In genomic region chr13:40901831-40902459, GRCm38 (mm10) we compare ENCODE assay signal across 21 mouse cellular contexts. TPM values are rescaled to one million over a fixed set of nuclear protein-coding genes. Genes with fewer than 3 reads are reported as not detected.
DNase-seq lines count a peak whose midpoint lies in the region; ATAC-seq and TF ChIP-seq lines count a peak whose summit lies in the region.
"Had no signal": no experiment of that assay in that cellular context is flagged by ENCODE, and none has a peak within 500 bp of the region (broad histone marks: within the 10 kb centered on the region; RNA-seq: fewer than 3 reads in every experiment).

No protein-coding gene starts in this region.

- H3K4me2 ChIP-seq in lung, embryonic 15.5 days: no peak overlapping the region
- H3K4me2 ChIP-seq in intestine, embryonic 15.5 days (replicated peaks): no peak overlapping the region
- 0 out of 2 replicates have a peak overlapping the region, but pooled peaks have one; percentile 1 for H3K4me2 ChIP-seq in stomach, embryonic 16.5 days (ENCODE audit: low read depth, low read length)
- H3K4me2 ChIP-seq: hindbrain, embryonic 14.5 days; limb, embryonic 13.5 days; liver, embryonic 12.5 days; midbrain, embryonic 12.5 days; neural tube, embryonic 15.5 days had no signal

- no peaks in the 10 kb centered on the region for H3K9me3 ChIP-seq in lung, embryonic 15.5 days
- no peaks in the 10 kb centered on the region for H3K9me3 ChIP-seq in intestine, embryonic 15.5 days
- no peaks in the 10 kb centered on the region for H3K9me3 ChIP-seq in stomach, embryonic 16.5 days (replicated peaks; ENCODE audit: control insufficient read depth, low read length)
- H3K9me3 ChIP-seq: embryonic facial prominence, embryonic 10.5 days; limb, embryonic 13.5 days; liver, embryonic 12.5 days; midbrain, embryonic 12.5 days; neural tube, embryonic 15.5 days had no signal

- no peak for TF ChIP-seq POLR2A in lung, adult 2 months (IDR thresholded peaks at IDR 0.05; ENCODE audit: borderline replicate concordance, extremely low read depth, low read depth, low read length)

- no peaks in the 10 kb centered on the region; the same call in 1 of the 2 replicates for H3K27me3 ChIP-seq in lung, embryonic 15.5 days
- no peaks in the 10 kb centered on the region for H3K27me3 ChIP-seq in intestine, embryonic 15.5 days (replicated peaks)
- H3K27me3 ChIP-seq in stomach, embryonic 16.5 days (ENCODE audit: control insufficient read depth, insufficient read depth, low read length): no peaks in the 10 kb centered on the region
- H3K27me3 ChIP-seq: limb, embryonic 13.5 days; liver, embryonic 12.5 days; neural tube, embryonic 15.5 days had no signal

- intact Hi-C loops in gastrocnemius, adult 2 months (cut with DNase I): no loop called here
- intact Hi-C loops in gastrocnemius, postnatal 36 days (cut with DNase I): no loop called here

- H3K27ac ChIP-seq in gastrocnemius, adult 2 months: peak overlapping the region; percentile 61
- peak overlapping the region; percentile 69 for H3K27ac ChIP-seq in lung, embryonic 15.5 days
- H3K27ac ChIP-seq in intestine, embryonic 15.5 days: peak overlapping the region; percentile 73
- H3K27ac ChIP-seq in stomach, embryonic 16.5 days (ENCODE audit: low read length): peak overlapping the region; percentile 78
- H3K27ac ChIP-seq: embryonic facial prominence, embryonic 10.5 days; hindbrain, embryonic 14.5 days; limb, embryonic 13.5 days; liver, embryonic 12.5 days; midbrain, embryonic 12.5 days; neural tube, embryonic 15.5 days had no signal

- peaks cover 16% of the 10 kb centered on the region for H3K4me1 ChIP-seq in lung, embryonic 15.5 days
- peaks cover 2% of the 10 kb centered on the region; the same call in 1 of the 2 replicates for H3K4me1 ChIP-seq in lung, adult 2 months (ENCODE audit: control insufficient read depth, insufficient read depth, low read length)
- H3K4me1 ChIP-seq in intestine, embryonic 15.5 days (replicated peaks): peaks cover 15% of the 10 kb centered on the region; the same call in 1 of the 2 replicates
- peaks cover 19% of the 10 kb centered on the region for H3K4me1 ChIP-seq in stomach, embryonic 16.5 days (ENCODE audit: control insufficient read depth, insufficient read depth, low read length)
- H3K4me1 ChIP-seq: midbrain, embryonic 12.5 days; neural tube, embryonic 15.5 days had no signal

- no peak overlapping the region for H3K4me3 ChIP-seq in gastrocnemius, adult 2 months
- no peak overlapping the region for H3K4me3 ChIP-seq in lung, embryonic 15.5 days
- H3K4me3 ChIP-seq in lung, adult 2 months (replicated peaks; ENCODE audit: extremely low read depth, low read depth, low read length): no peak overlapping the region
- H3K4me3 ChIP-seq in intestine, embryonic 15.5 days (replicated peaks): no peak overlapping the region
- H3K4me3 ChIP-seq in stomach, embryonic 16.5 days (replicated peaks; ENCODE audit: low read length): no peak overlapping the region
- H3K4me3 ChIP-seq: embryonic facial prominence, embryonic 10.5 days; layer of hippocampus, adult 2 months; limb, embryonic 13.5 days; liver, embryonic 12.5 days; midbrain, embryonic 12.5 days; neural tube, embryonic 15.5 days had no signal

- ATAC-seq in lung, embryonic 15.5 days (ENCODE audit: borderline replicate concordance, extremely low read depth, low FRiP score, low TSS enrichment): peak; percentile 72; the same call in 1 of the 2 replicates
- peak; percentile 76 for ATAC-seq in intestine, embryonic 15.5 days
- ATAC-seq in stomach, embryonic 16.5 days (ENCODE audit: insufficient read depth, low FRiP score): peak; percentile 84
- ATAC-seq: forebrain, postnatal 0 days; inflammation-experienced regulatory T-cells, adult 6 months; liver, embryonic 12.5 days had no signal

- TF ChIP-seq CTCF in gastrocnemius, adult 2 months (IDR thresholded peaks at IDR 0.05): no peak
- no peak for TF ChIP-seq CTCF in lung, adult 2 months (IDR thresholded peaks at IDR 0.05; ENCODE audit: insufficient read depth, low read length)

- H3K36me3 ChIP-seq in lung, embryonic 15.5 days: no peaks in the 10 kb centered on the region
- no peaks in the 10 kb centered on the region for H3K36me3 ChIP-seq in intestine, embryonic 15.5 days
- H3K36me3 ChIP-seq in stomach, embryonic 16.5 days (ENCODE audit: control insufficient read depth, insufficient read depth, low read length): no peaks in the 10 kb centered on the region
- H3K36me3 ChIP-seq: embryonic facial prominence, embryonic 10.5 days; limb, embryonic 13.5 days; liver, embryonic 12.5 days; midbrain, embryonic 12.5 days; neural tube, embryonic 15.5 days had no signal

- 51% methylated on average over 12 of the region's 12 CpGs for WGBS in lung, embryonic 15.5 days
- whole genome bisulfite sequencing in lung, adult 2 months: 59% methylated on average over 12 of the region's 12 CpGs
- 43% methylated on average over 12 of the region's 12 CpGs for WGBS in intestine, embryonic 15.5 days
- 50% methylated on average over 12 of the region's 12 CpGs for whole genome bisulfite sequencing in stomach, embryonic 16.5 days

- no peak for DNase-seq in gastrocnemius, adult 2 months
- DNase-seq in gastrocnemius, postnatal 36 days: no peak
- no peak for DNase-seq in lung, adult 2 months
- no peak for DNase-seq in right cerebral cortex, postnatal 10 days (ENCODE audit: low spot score in 2 of 2)
- no peak for DNase-seq in layer of hippocampus, postnatal 10 days (ENCODE audit: low spot score in 2 of 2)
- DNase-seq: cerebellum, adult 9-10 months; forebrain, postnatal 0 days; layer of hippocampus, postnatal 36 days; lung, adult 18-20 months; right cerebral cortex, adult 18-20 months had no signal

- no peak overlapping the region for H3K9ac ChIP-seq in lung, embryonic 15.5 days
- H3K9ac ChIP-seq in intestine, embryonic 15.5 days: no peak overlapping the region
- no peak overlapping the region for H3K9ac ChIP-seq in stomach, embryonic 16.5 days (ENCODE audit: low read length)
- H3K9ac ChIP-seq: forebrain, postnatal 0 days; hindbrain, embryonic 14.5 days; limb, embryonic 13.5 days; liver, embryonic 12.5 days; midbrain, embryonic 12.5 days; neural tube, embryonic 15.5 days had no signal

RNA-seq across cellular contexts. Expression of gene Gcnt2, which starts 42.4 kb away (rescaled TPM):
- 1 to 10 TPM; 8.7 to 8.9 TPM for total RNA-seq in gastrocnemius, adult 2 months (2021)
- 1 to 10 TPM; 6.4 to 6.5 TPM for total RNA-seq in gastrocnemius, postnatal 36 days (2021)
- polyA plus RNA-seq in lung, embryonic 15.5 days (2015; fragmentation: Nextera tagmentation; extraction: Ambion mirVana): 2.5 and 4.0 TPM in 2 replicates
- polyA plus RNA-seq in lung, adult 2 months (2012; rRNA removed): 12.5 and 17.5 TPM in 2 replicates
- polyA plus RNA-seq in intestine, embryonic 15.5 days (2015; fragmentation: Nextera tagmentation; extraction: Ambion mirVana): 12.2 and 12.4 TPM in 2 replicates
- 9.4 and 11.3 TPM in 2 replicates for polyA plus RNA-seq in stomach, embryonic 16.5 days (2015; fragmentation: Nextera tagmentation; extraction: Ambion mirVana)
- 10 to 100 TPM; 11.1 to 13.2 TPM for total RNA-seq in layer of hippocampus, postnatal 10 days (2021)
